Mouse (Mus musculus): Measurements from ENCODE around the gene Pgls. TPM values are rescaled to one million over a fixed set of nuclear protein-coding genes. Genes with fewer than 3 reads are reported as not detected.

Gene Pgls
- polyA plus RNA-seq, 1 experiment from 2014 or later, result 239 TPM

- peaks cover 8% of the 10 kb centered on the region for H3K4me1 ChIP-seq (ENCODE audit: control insufficient read depth, insufficient read depth, low read length)
- H3K27me3 ChIP-seq (replicated peaks; ENCODE audit: control insufficient read depth, insufficient read depth, low read length), result peaks cover 15% of the 10 kb centered on the region
- DNase-seq (ENCODE audit: low spot score) (no peak), ATAC-seq (ENCODE audit: low read depth) (no peak)
- WGBS, result 79% methylated on average over 3 of the region's 3 CpGs
- no peaks in the 10 kb centered on the region for H3K9me3 ChIP-seq (ENCODE audit: control insufficient read depth, low read length)
- no peak within 1 kb of the TSS for H3K9ac ChIP-seq (ENCODE audit: low read depth, low read length)
- no peak within 1 kb of the TSS for H3K4me3 ChIP-seq (ENCODE audit: low read depth, low read length)
- H3K4me2 ChIP-seq (ENCODE audit: low read depth, low read length), result no peak within 1 kb of the TSS
- peaks cover 10% of the 10 kb centered on the region; the same call in 1 of the 2 replicates for H3K36me3 ChIP-seq (ENCODE audit: control insufficient read depth, insufficient read depth, low read length)
- no peak within 1 kb of the TSS for H3K27ac ChIP-seq (replicated peaks; ENCODE audit: low read depth, low read length)
Observed at GRCm38 (mm10) chr8:71597451-71597850, 5.5 kb downstream of the Pgls start, which contains the start of gene Fam129c. TSS of gene Fam129c (plus strand) at chr8:71597648.

- H3K4me2 ChIP-seq (ENCODE audit: low read depth, low read length), result no peak overlapping the region
- DNase-seq (ENCODE audit: low spot score) (no peak), ATAC-seq (ENCODE audit: low read depth) (no peak)
- H3K9me3 ChIP-seq (ENCODE audit: control insufficient read depth, low read length), result no peaks in the 10 kb centered on the region
- H3K27me3 ChIP-seq (replicated peaks; ENCODE audit: control insufficient read depth, insufficient read depth, low read length), result peaks cover 17% of the 10 kb centered on the region
- H3K9ac ChIP-seq (ENCODE audit: low read depth, low read length), result no peak overlapping the region
- peaks cover 4% of the 10 kb centered on the region; the same call in 1 of the 2 replicates for H3K4me1 ChIP-seq (ENCODE audit: control insufficient read depth, insufficient read depth, low read length)
- H3K4me3 ChIP-seq (ENCODE audit: low read depth, low read length), result no peak overlapping the region
- H3K36me3 ChIP-seq (ENCODE audit: control insufficient read depth, insufficient read depth, low read length), result peaks cover 10% of the 10 kb centered on the region; the same call in 1 of the 2 replicates
- H3K27ac ChIP-seq (replicated peaks; ENCODE audit: low read depth, low read length), result no peak overlapping the region
Observed at GRCm38 (mm10) chr8:71598375-71598774, 6.4 kb downstream of the Pgls start.

- 78% methylated on average over 5 of the region's 5 CpGs for WGBS
- Histone ChIP-seq H3K27me3 (replicated peaks; ENCODE audit: control insufficient read depth, insufficient read depth, low read length) (peaks cover 17% of the 10 kb centered on the region), H3K4me1 (ENCODE audit: control insufficient read depth, insufficient read depth, low read length) (peaks cover 4% of the 10 kb centered on the region; the same call in 1 of the 2 replicates)
Observed at GRCm38 (mm10) chr8:71598841-71599240, 6.9 kb downstream of the Pgls start.

GRCm38 (mm10) chr8:71601939-71602665 lies 10.1 kb downstream of the Pgls start:
- peaks cover 17% of the 10 kb centered on the region for H3K27me3 ChIP-seq (replicated peaks; ENCODE audit: control insufficient read depth, insufficient read depth, low read length)
- peak overlapping the region; percentile 53 for H3K9ac ChIP-seq (ENCODE audit: low read depth, low read length)
- WGBS, result 9% methylated on average over 18 of the region's 65 CpGs
- DNase-seq (ENCODE audit: low spot score), result peak; percentile 17
- no peaks in the 10 kb centered on the region for H3K9me3 ChIP-seq (ENCODE audit: control insufficient read depth, low read length)
- peaks cover 4% of the 10 kb centered on the region; the same call in 1 of the 2 replicates for H3K4me1 ChIP-seq (ENCODE audit: control insufficient read depth, insufficient read depth, low read length)
- H3K4me3 ChIP-seq (ENCODE audit: low read depth, low read length), result peak overlapping the region; percentile 42
- H3K36me3 ChIP-seq (ENCODE audit: control insufficient read depth, insufficient read depth, low read length), result no peaks in the 10 kb centered on the region
- ATAC-seq (ENCODE audit: low read depth), result peak; percentile 28
- no peak overlapping the region for H3K27ac ChIP-seq (replicated peaks; ENCODE audit: low read depth, low read length)
- peak overlapping the region; percentile 64 for H3K4me2 ChIP-seq (ENCODE audit: low read depth, low read length)

More at GRCm38 (mm10) chr8:71598841-71599240, 6.9 kb downstream of the Pgls start:
- H3K9ac ChIP-seq (ENCODE audit: low read depth, low read length), result no peak overlapping the region
- peaks cover 10% of the 10 kb centered on the region; the same call in 1 of the 2 replicates for H3K36me3 ChIP-seq (ENCODE audit: control insufficient read depth, insufficient read depth, low read length)
- no peaks in the 10 kb centered on the region for H3K9me3 ChIP-seq (ENCODE audit: control insufficient read depth, low read length)
- ATAC-seq (ENCODE audit: low read depth) (no peak), DNase-seq (ENCODE audit: low spot score) (no peak)
- no peak overlapping the region for H3K27ac ChIP-seq (replicated peaks; ENCODE audit: low read depth, low read length)
- H3K4me2 ChIP-seq (ENCODE audit: low read depth, low read length), result no peak overlapping the region
- no peak overlapping the region for H3K4me3 ChIP-seq (ENCODE audit: low read depth, low read length)

- H3K27ac ChIP-seq (replicated peaks; ENCODE audit: low read depth, low read length), result no peak overlapping the region
- peaks cover 17% of the 10 kb centered on the region for H3K27me3 ChIP-seq (replicated peaks; ENCODE audit: control insufficient read depth, insufficient read depth, low read length)
- H3K4me3 ChIP-seq (ENCODE audit: low read depth, low read length), result peak overlapping the region; percentile 42
- H3K4me1 ChIP-seq (ENCODE audit: control insufficient read depth, insufficient read depth, low read length), result peaks cover 4% of the 10 kb centered on the region; the same call in 1 of the 2 replicates
- ATAC-seq (ENCODE audit: low read depth), result peak; percentile 82
- H3K9me3 ChIP-seq (ENCODE audit: control insufficient read depth, low read length), result no peaks in the 10 kb centered on the region
- no peaks in the 10 kb centered on the region for H3K36me3 ChIP-seq (ENCODE audit: control insufficient read depth, insufficient read depth, low read length)
- peak; percentile 91 for DNase-seq (ENCODE audit: low spot score)
- 2% methylated on average over 32 of the region's 32 CpGs for WGBS
- peak overlapping the region; percentile 64 for H3K4me2 ChIP-seq (ENCODE audit: low read depth, low read length)
- peak overlapping the region; percentile 53 for H3K9ac ChIP-seq (ENCODE audit: low read depth, low read length)
Observed at GRCm38 (mm10) chr8:71602666-71603334, 10.8 kb downstream of the Pgls start.

GRCm38 (mm10) chr8:71604021-71604420 lies 12.0 kb downstream of the Pgls start:
- Histone ChIP-seq H3K27ac (replicated peaks; ENCODE audit: low read depth, low read length) (no peak overlapping the region), H3K4me2 (ENCODE audit: low read depth, low read length) (no peak overlapping the region)
- 52% methylated on average over 7 of the region's 7 CpGs for WGBS

GRCm38 (mm10) chr8:71610822-71611651 lies 19.1 kb downstream of the Pgls start, which contains the start of gene Colgalt1:
TSS of gene Colgalt1 (plus strand) at chr8:71610998.
- Histone ChIP-seq H3K4me3 (ENCODE audit: low read depth, low read length) (peak within 1 kb of the TSS; percentile 89), H3K4me1 (ENCODE audit: control insufficient read depth, insufficient read depth, low read length) (peaks cover 9% of the 10 kb centered on the region; the same call in 1 of the 2 replicates), H3K27me3 (replicated peaks; ENCODE audit: control insufficient read depth, insufficient read depth, low read length) (no peaks in the 10 kb centered on the region), H3K9ac (ENCODE audit: low read depth, low read length) (peak within 1 kb of the TSS; percentile 89), H3K27ac (replicated peaks; ENCODE audit: low read depth, low read length) (peak within 1 kb of the TSS; percentile 90), H3K9me3 (ENCODE audit: control insufficient read depth, low read length) (no peaks in the 10 kb centered on the region), H3K4me2 (ENCODE audit: low read depth, low read length) (peak within 1 kb of the TSS; percentile 57), H3K36me3 (ENCODE audit: control insufficient read depth, insufficient read depth, low read length) (peaks cover 29% of the 10 kb centered on the region)
- WGBS, result 0% methylated on average over 39 of the region's 82 CpGs
- ATAC-seq (ENCODE audit: low read depth) (peak; percentile 100), DNase-seq (ENCODE audit: low spot score) (peak; percentile 100)

More at GRCm38 (mm10) chr8:71604021-71604420, 12.0 kb downstream of the Pgls start:
- ATAC-seq (ENCODE audit: low read depth), result no peak
- Histone ChIP-seq H3K4me3 (ENCODE audit: low read depth, low read length) (no peak overlapping the region), H3K9ac (ENCODE audit: low read depth, low read length) (no peak overlapping the region), H3K36me3 (ENCODE audit: control insufficient read depth, insufficient read depth, low read length) (no peaks in the 10 kb centered on the region), H3K4me1 (ENCODE audit: control insufficient read depth, insufficient read depth, low read length) (peaks cover 4% of the 10 kb centered on the region; the same call in 1 of the 2 replicates), H3K27me3 (replicated peaks; ENCODE audit: control insufficient read depth, insufficient read depth, low read length) (peaks cover 17% of the 10 kb centered on the region), H3K9me3 (ENCODE audit: control insufficient read depth, low read length) (no peaks in the 10 kb centered on the region)
- DNase-seq (ENCODE audit: low spot score), result no peak

GRCm38 (mm10) chr8:71612141-71612540 lies 20.2 kb downstream of the Pgls start:
- Histone ChIP-seq H3K27me3 (replicated peaks; ENCODE audit: control insufficient read depth, insufficient read depth, low read length) (no peaks in the 10 kb centered on the region), H3K36me3 (ENCODE audit: control insufficient read depth, insufficient read depth, low read length) (peaks cover 40% of the 10 kb centered on the region), H3K9ac (ENCODE audit: low read depth, low read length) (peak overlapping the region; percentile 89), H3K9me3 (ENCODE audit: control insufficient read depth, low read length) (no peaks in the 10 kb centered on the region), H3K4me2 (ENCODE audit: low read depth, low read length) (peak overlapping the region; percentile 57), H3K4me1 (ENCODE audit: control insufficient read depth, insufficient read depth, low read length) (peaks cover 9% of the 10 kb centered on the region; the same call in 1 of the 2 replicates), H3K4me3 (ENCODE audit: low read depth, low read length) (peak overlapping the region; percentile 89), H3K27ac (replicated peaks; ENCODE audit: low read depth, low read length) (no peak overlapping the region)
- no peak for ATAC-seq (ENCODE audit: low read depth)
- no peak for DNase-seq (ENCODE audit: low spot score)
- WGBS, result 32% methylated on average over 5 of the region's 5 CpGs

Measured in embryonic facial prominence, embryonic 14.5 days (tissue).